Mouse (Mus musculus): ENCODE data around the gene Cmtm8. TPM values are rescaled to one million over a fixed set of nuclear protein-coding genes. Genes with fewer than 3 reads are reported as not detected.
A peak's percentile ranks its signal among the peaks of the same experiment; 100 is the strongest.

Gene Cmtm8
- polyA plus RNA-seq, 1 experiment: not detected

GRCm38 (mm10) chr9:114752311-114752710, 91.6 kb downstream of the Cmtm8 start:
- H3K79me2 ChIP-seq (ENCODE audit: control insufficient read depth, insufficient read depth): no peaks in the 10 kb centered on the region
- H3K27me3 ChIP-seq (ENCODE audit: control insufficient read depth, insufficient read depth, insufficient read length): no peaks in the 10 kb centered on the region
- H3K4me2 ChIP-seq (ENCODE audit: low read depth): peak overlapping the region; percentile 83
- TF ChIP-seq POLR2A (IDR thresholded peaks at IDR 0.05; ENCODE audit: insufficient read length, low read depth) (no peak), USF1 (IDR thresholded peaks at IDR 0.05; ENCODE audit: low read depth) (no peak), MAX (IDR thresholded peaks at IDR 0.05; ENCODE audit: low read depth) (no peak), MYOD1 (IDR thresholded peaks at IDR 0.05; ENCODE audit: control insufficient read depth in 1 of 3, insufficient read length in 2 of 3, low read depth in 2 of 3) (no peak), MYOG (IDR thresholded peaks at IDR 0.05; ENCODE audit: control insufficient read depth in 1 of 3, insufficient read depth in 1 of 3, insufficient read length in 2 of 3, low read depth in 2 of 3) (no peak), CEBPB (IDR thresholded peaks at IDR 0.05; ENCODE audit: insufficient read depth, poor library complexity, severe bottlenecking) (no peak), TCF3 (IDR thresholded peaks at IDR 0.05; ENCODE audit: insufficient read length, low read depth) (no peak), POLR2AphosphoS2 (IDR thresholded peaks at IDR 0.05; ENCODE audit: insufficient read length, low read depth) (no peak), REST (IDR thresholded peaks at IDR 0.05; ENCODE audit: insufficient read depth, insufficient read length) (no peak), SRF (IDR thresholded peaks at IDR 0.05; ENCODE audit: control insufficient read depth, insufficient read length, low read depth) (no peak), E2F4 (IDR thresholded peaks at IDR 0.05; ENCODE audit: insufficient read depth) (no peak), TCF12 (IDR thresholded peaks at IDR 0.05; ENCODE audit: insufficient read depth, poor library complexity, severe bottlenecking) (no peak)
- H3K4me3 ChIP-seq: peak overlapping the region; percentile 18
- no peak overlapping the region for H3ac ChIP-seq (ENCODE audit: control insufficient read depth, insufficient read length)
- peaks cover 3% of the 10 kb centered on the region for H3K36me3 ChIP-seq (ENCODE audit: control insufficient read depth, insufficient read depth)

- Histone ChIP-seq H3K27me3 (ENCODE audit: control insufficient read depth, insufficient read depth, insufficient read length) (no peaks in the 10 kb centered on the region), H3ac (ENCODE audit: control insufficient read depth, insufficient read length) (no peak overlapping the region), H3K36me3 (ENCODE audit: control insufficient read depth, insufficient read depth) (peaks cover 6% of the 10 kb centered on the region), H3K4me2 (ENCODE audit: low read depth) (no peak overlapping the region), H3K4me3 (no peak overlapping the region), H3K79me2 (ENCODE audit: control insufficient read depth, insufficient read depth) (no peaks in the 10 kb centered on the region)
- TF ChIP-seq POLR2AphosphoS2 (IDR thresholded peaks at IDR 0.05; ENCODE audit: insufficient read length, low read depth): no peak
- TF ChIP-seq CEBPB (IDR thresholded peaks at IDR 0.05; ENCODE audit: insufficient read depth, poor library complexity, severe bottlenecking): no peak
- TF ChIP-seq SRF (IDR thresholded peaks at IDR 0.05; ENCODE audit: control insufficient read depth, insufficient read length, low read depth): no peak
- no peak for TF ChIP-seq USF1 (IDR thresholded peaks at IDR 0.05; ENCODE audit: low read depth)
Observed at GRCm38 (mm10) chr9:114751582-114751981, 92.4 kb downstream of the Cmtm8 start.

GRCm38 (mm10) chr9:114747466-114747865, 96.5 kb downstream of the Cmtm8 start:
- TF ChIP-seq E2F4 (IDR thresholded peaks at IDR 0.05; ENCODE audit: insufficient read depth): no peak
- no peak for TF ChIP-seq CEBPB (IDR thresholded peaks at IDR 0.05; ENCODE audit: insufficient read depth, poor library complexity, severe bottlenecking)
- no peak for TF ChIP-seq TCF12 (IDR thresholded peaks at IDR 0.05; ENCODE audit: insufficient read depth, poor library complexity, severe bottlenecking)
- no peak for TF ChIP-seq USF1 (IDR thresholded peaks at IDR 0.05; ENCODE audit: low read depth)
- TF ChIP-seq POLR2AphosphoS2 (IDR thresholded peaks at IDR 0.05; ENCODE audit: insufficient read length, low read depth): no peak
- Histone ChIP-seq H3K4me3 (no peak overlapping the region), H3K4me2 (ENCODE audit: low read depth) (no peak overlapping the region), H3K79me2 (ENCODE audit: control insufficient read depth, insufficient read depth) (no peaks in the 10 kb centered on the region), H3ac (ENCODE audit: control insufficient read depth, insufficient read length) (no peak overlapping the region), H3K27me3 (ENCODE audit: control insufficient read depth, insufficient read depth, insufficient read length) (no peaks in the 10 kb centered on the region), H3K36me3 (ENCODE audit: control insufficient read depth, insufficient read depth) (peaks cover 6% of the 10 kb centered on the region)

- H3ac ChIP-seq (ENCODE audit: control insufficient read depth, insufficient read length): no peak overlapping the region
- H3K79me2 ChIP-seq (ENCODE audit: control insufficient read depth, insufficient read depth): no peaks in the 10 kb centered on the region
- no peaks in the 10 kb centered on the region for H3K27me3 ChIP-seq (ENCODE audit: control insufficient read depth, insufficient read depth, insufficient read length)
- no peak for TF ChIP-seq TCF3 (IDR thresholded peaks at IDR 0.05; ENCODE audit: insufficient read length, low read depth)
- no peak for TF ChIP-seq E2F4 (IDR thresholded peaks at IDR 0.05; ENCODE audit: insufficient read depth)
- no peak for TF ChIP-seq SRF (IDR thresholded peaks at IDR 0.05; ENCODE audit: control insufficient read depth, insufficient read length, low read depth)
- TF ChIP-seq MAX (IDR thresholded peaks at IDR 0.05; ENCODE audit: low read depth): no peak
- TF ChIP-seq MYOD1 (IDR thresholded peaks at IDR 0.05; ENCODE audit: control insufficient read depth in 1 of 3, insufficient read length in 2 of 3, low read depth in 2 of 3): no peak
- no peak for TF ChIP-seq POLR2AphosphoS2 (IDR thresholded peaks at IDR 0.05; ENCODE audit: insufficient read length, low read depth)
- no peak for TF ChIP-seq MYOG (IDR thresholded peaks at IDR 0.05; ENCODE audit: control insufficient read depth in 1 of 3, insufficient read depth in 1 of 3, insufficient read length in 2 of 3, low read depth in 2 of 3)
- no peak for TF ChIP-seq CEBPB (IDR thresholded peaks at IDR 0.05; ENCODE audit: insufficient read depth, poor library complexity, severe bottlenecking)
- no peak for TF ChIP-seq TCF12 (IDR thresholded peaks at IDR 0.05; ENCODE audit: insufficient read depth, poor library complexity, severe bottlenecking)
- TF ChIP-seq USF1 (IDR thresholded peaks at IDR 0.05; ENCODE audit: low read depth): no peak
- no peak for TF ChIP-seq REST (IDR thresholded peaks at IDR 0.05; ENCODE audit: insufficient read depth, insufficient read length)
- TF ChIP-seq POLR2A (IDR thresholded peaks at IDR 0.05; ENCODE audit: insufficient read length, low read depth): no peak
- H3K36me3 ChIP-seq (ENCODE audit: control insufficient read depth, insufficient read depth): peaks cover 6% of the 10 kb centered on the region
- no peak overlapping the region for H3K4me2 ChIP-seq (ENCODE audit: low read depth)
- H3K4me3 ChIP-seq: no peak overlapping the region
Observed at GRCm38 (mm10) chr9:114747012-114747411, 96.9 kb downstream of the Cmtm8 start.

- Histone ChIP-seq H3K27me3 (ENCODE audit: control insufficient read depth, insufficient read depth, insufficient read length) (no peaks in the 10 kb centered on the region), H3K4me3 (no peak overlapping the region), H3K79me2 (ENCODE audit: control insufficient read depth, insufficient read depth) (no peaks in the 10 kb centered on the region), H3K4me2 (ENCODE audit: low read depth) (no peak overlapping the region), H3K36me3 (ENCODE audit: control insufficient read depth, insufficient read depth) (peaks cover 6% of the 10 kb centered on the region), H3ac (ENCODE audit: control insufficient read depth, insufficient read length) (no peak overlapping the region)
- TF ChIP-seq POLR2AphosphoS2 (IDR thresholded peaks at IDR 0.05; ENCODE audit: insufficient read length, low read depth) (no peak), USF1 (IDR thresholded peaks at IDR 0.05; ENCODE audit: low read depth) (no peak), REST (IDR thresholded peaks at IDR 0.05; ENCODE audit: insufficient read depth, insufficient read length) (no peak), MAX (IDR thresholded peaks at IDR 0.05; ENCODE audit: low read depth) (no peak), E2F4 (IDR thresholded peaks at IDR 0.05; ENCODE audit: insufficient read depth) (no peak), POLR2A (IDR thresholded peaks at IDR 0.05; ENCODE audit: insufficient read length, low read depth) (no peak), CEBPB (IDR thresholded peaks at IDR 0.05; ENCODE audit: insufficient read depth, poor library complexity, severe bottlenecking) (no peak), MYOD1 (IDR thresholded peaks at IDR 0.05; ENCODE audit: control insufficient read depth in 1 of 3, insufficient read length in 2 of 3, low read depth in 2 of 3) (peak in 2 of 3 experiments; percentile 7 to 68), TCF12 (IDR thresholded peaks at IDR 0.05; ENCODE audit: insufficient read depth, poor library complexity, severe bottlenecking) (no peak), TCF3 (IDR thresholded peaks at IDR 0.05; ENCODE audit: insufficient read length, low read depth) (no peak), MYOG (IDR thresholded peaks at IDR 0.05; ENCODE audit: control insufficient read depth in 1 of 3, insufficient read depth in 1 of 3, insufficient read length in 2 of 3, low read depth in 2 of 3) (peak in 2 of 3 experiments; percentile 16 to 62), SRF (IDR thresholded peaks at IDR 0.05; ENCODE audit: control insufficient read depth, insufficient read length, low read depth) (no peak)
Observed at GRCm38 (mm10) chr9:114745654-114746053, 98.3 kb downstream of the Cmtm8 start.
